Mouse (Mus musculus): Measurements from ENCODE around the gene Gtf2f2. TPM values are rescaled to one million over a fixed set of nuclear protein-coding genes. Genes with fewer than 3 reads are reported as not detected.
"Not testable (repeated sequence)": the region's sequence is repeated elsewhere in the genome, so short reads cannot be mapped to it uniquely, and the experiment has no call there.

Gene Gtf2f2
- polyA plus RNA-seq, 1 experiment from 2014 or later, result 43.5 TPM

GRCm38 (mm10) chr14:75868028-75868427, 142.6 kb downstream of the Gtf2f2 start:
- H3K4me1 ChIP-seq, result peaks cover 11% of the 10 kb centered on the region; the same call in 1 of the 2 replicates
- not testable (repeated sequence) for H3K36me3 ChIP-seq; H3K27ac ChIP-seq; H3K9me3 ChIP-seq; DNase-seq (ENCODE audit: low spot score); H3K27me3 ChIP-seq (ENCODE audit: insufficient read depth, poor library complexity, severe bottlenecking); H3K4me3 ChIP-seq
- WGBS, result 75% methylated on average over 3 of the region's 3 CpGs

- DNase-seq (ENCODE audit: low spot score), result no peak
- no peaks in the 10 kb centered on the region for H3K9me3 ChIP-seq
- 0 out of 2 replicates have a peak, but pooled peaks cover 4% of the 10 kb centered on the region for H3K36me3 ChIP-seq
- no peak overlapping the region for H3K4me3 ChIP-seq
- H3K27me3 ChIP-seq (ENCODE audit: insufficient read depth, poor library complexity, severe bottlenecking), result no peaks in the 10 kb centered on the region
- H3K4me1 ChIP-seq, result peaks cover 11% of the 10 kb centered on the region; the same call in 1 of the 2 replicates
- H3K27ac ChIP-seq, result no peak overlapping the region
- 81% methylated on average over 9 of the region's 9 CpGs for WGBS
Observed at GRCm38 (mm10) chr14:75866706-75867333, 143.8 kb downstream of the Gtf2f2 start.

GRCm38 (mm10) chr14:75863549-75864409, 146.9 kb downstream of the Gtf2f2 start:
- 0 out of 2 replicates have a peak, but pooled peaks cover 4% of the 10 kb centered on the region for H3K36me3 ChIP-seq
- peak overlapping the region; percentile 84 for H3K27ac ChIP-seq
- WGBS, result 37% methylated on average over 7 of the region's 7 CpGs
- peak; percentile 93 for DNase-seq (ENCODE audit: low spot score)
- H3K27me3 ChIP-seq (ENCODE audit: insufficient read depth, poor library complexity, severe bottlenecking), result no peaks in the 10 kb centered on the region
- peaks cover 11% of the 10 kb centered on the region; the same call in 1 of the 2 replicates for H3K4me1 ChIP-seq
- no peak overlapping the region for H3K4me3 ChIP-seq
- H3K9me3 ChIP-seq, result no peaks in the 10 kb centered on the region

- Histone ChIP-seq H3K9me3 (no peaks in the 10 kb centered on the region), H3K4me3 (no peak overlapping the region), H3K27ac (peak overlapping the region; percentile 84; the same call in 1 of the 2 replicates), H3K36me3 (0 out of 2 replicates have a peak, but pooled peaks cover 4% of the 10 kb centered on the region), H3K4me1 (peaks cover 19% of the 10 kb centered on the region; the same call in 1 of the 2 replicates), H3K27me3 (ENCODE audit: insufficient read depth, poor library complexity, severe bottlenecking) (no peaks in the 10 kb centered on the region)
- 86% methylated on average over 6 of the region's 6 CpGs for WGBS
- no peak for DNase-seq (ENCODE audit: low spot score)
Observed at GRCm38 (mm10) chr14:75862701-75863100, 148.0 kb downstream of the Gtf2f2 start.

- H3K4me1 ChIP-seq, result peaks cover 23% of the 10 kb centered on the region
- H3K9me3 ChIP-seq, result no peaks in the 10 kb centered on the region
- H3K27me3 ChIP-seq (ENCODE audit: insufficient read depth, poor library complexity, severe bottlenecking), result no peaks in the 10 kb centered on the region
- H3K36me3 ChIP-seq, result 0 out of 2 replicates have a peak, but pooled peaks cover 4% of the 10 kb centered on the region
- 80% methylated on average over 2 of the region's 2 CpGs for WGBS
- DNase-seq (ENCODE audit: low spot score), result no peak
- no peak overlapping the region for H3K27ac ChIP-seq
- H3K4me3 ChIP-seq, result no peak overlapping the region
Observed at GRCm38 (mm10) chr14:75859619-75860018, 151.0 kb downstream of the Gtf2f2 start.

- Histone ChIP-seq H3K9me3 (no peaks in the 10 kb centered on the region), H3K4me3 (no peak overlapping the region), H3K4me1 (peaks cover 12% of the 10 kb centered on the region), H3K36me3 (peaks cover 16% of the 10 kb centered on the region; the same call in 1 of the 2 replicates), H3K27me3 (ENCODE audit: insufficient read depth, poor library complexity, severe bottlenecking) (no peaks in the 10 kb centered on the region), H3K27ac (no peak overlapping the region)
- 48% methylated on average over 2 of the region's 2 CpGs for WGBS
- DNase-seq (ENCODE audit: low spot score), result no peak
Observed at GRCm38 (mm10) chr14:75858181-75858580, 152.5 kb downstream of the Gtf2f2 start.

- no peak for DNase-seq (ENCODE audit: low spot score)
- Histone ChIP-seq H3K4me3 (no peak overlapping the region), H3K36me3 (peaks cover 27% of the 10 kb centered on the region), H3K4me1 (peaks cover 12% of the 10 kb centered on the region), H3K9me3 (no peaks in the 10 kb centered on the region), H3K27ac (peak overlapping the region; percentile 36; the same call in 1 of the 2 replicates), H3K27me3 (ENCODE audit: insufficient read depth, poor library complexity, severe bottlenecking) (no peaks in the 10 kb centered on the region)
- WGBS, result 50% methylated on average over 17 of the region's 17 CpGs
Observed at GRCm38 (mm10) chr14:75855263-75855992, 155.2 kb downstream of the Gtf2f2 start.

- Histone ChIP-seq H3K27ac (no peak overlapping the region), H3K4me1 (peaks cover 15% of the 10 kb centered on the region), H3K27me3 (ENCODE audit: insufficient read depth, poor library complexity, severe bottlenecking) (no peaks in the 10 kb centered on the region), H3K9me3 (no peaks in the 10 kb centered on the region), H3K36me3 (peaks cover 60% of the 10 kb centered on the region), H3K4me3 (no peak overlapping the region)
- WGBS, result 86% methylated on average over 5 of the region's 5 CpGs
- DNase-seq (ENCODE audit: low spot score), result no peak
Observed at GRCm38 (mm10) chr14:75852016-75852415, 158.6 kb downstream of the Gtf2f2 start.

- H3K27ac ChIP-seq, result no peak overlapping the region
- peaks cover 68% of the 10 kb centered on the region for H3K36me3 ChIP-seq
- H3K27me3 ChIP-seq (ENCODE audit: insufficient read depth, poor library complexity, severe bottlenecking), result no peaks in the 10 kb centered on the region
- WGBS, result 69% methylated on average over 6 of the region's 6 CpGs
- H3K4me3 ChIP-seq, result no peak overlapping the region
- no peaks in the 10 kb centered on the region for H3K9me3 ChIP-seq
- DNase-seq (ENCODE audit: low spot score), result no peak
- peaks cover 20% of the 10 kb centered on the region for H3K4me1 ChIP-seq
Observed at GRCm38 (mm10) chr14:75850819-75851218, 159.8 kb downstream of the Gtf2f2 start.

GRCm38 (mm10) chr14:75849842-75850568, 160.7 kb downstream of the Gtf2f2 start:
- Histone ChIP-seq H3K9me3 (no peaks in the 10 kb centered on the region), H3K4me3 (no peak overlapping the region), H3K36me3 (peaks cover 68% of the 10 kb centered on the region), H3K27me3 (ENCODE audit: insufficient read depth, poor library complexity, severe bottlenecking) (no peaks in the 10 kb centered on the region), H3K27ac (no peak overlapping the region), H3K4me1 (peaks cover 16% of the 10 kb centered on the region; the same call in 1 of the 2 replicates)
- no peak for DNase-seq (ENCODE audit: low spot score)
- WGBS, result 83% methylated on average over 6 of the region's 6 CpGs

- no peaks in the 10 kb centered on the region for H3K27me3 ChIP-seq (ENCODE audit: insufficient read depth, poor library complexity, severe bottlenecking)
- H3K27ac ChIP-seq, result no peak overlapping the region
- 73% methylated on average over 5 of the region's 5 CpGs for WGBS
- no peaks in the 10 kb centered on the region for H3K9me3 ChIP-seq
- H3K4me3 ChIP-seq, result no peak overlapping the region
- peaks cover 16% of the 10 kb centered on the region; the same call in 1 of the 2 replicates for H3K4me1 ChIP-seq
- H3K36me3 ChIP-seq, result peaks cover 65% of the 10 kb centered on the region
- DNase-seq (ENCODE audit: low spot score), result no peak
Observed at GRCm38 (mm10) chr14:75849236-75849635, 161.4 kb downstream of the Gtf2f2 start.

- no peak for DNase-seq (ENCODE audit: low spot score)
Observed at GRCm38 (mm10) chr14:75848482-75848881, 162.2 kb downstream of the Gtf2f2 start.

More at GRCm38 (mm10) chr14:75848482-75848881, 162.2 kb downstream of the Gtf2f2 start:
- Histone ChIP-seq H3K9me3 (no peaks in the 10 kb centered on the region), H3K27ac (no peak overlapping the region), H3K27me3 (ENCODE audit: insufficient read depth, poor library complexity, severe bottlenecking) (no peaks in the 10 kb centered on the region), H3K36me3 (peaks cover 59% of the 10 kb centered on the region), H3K4me1 (peaks cover 16% of the 10 kb centered on the region; the same call in 1 of the 2 replicates), H3K4me3 (no peak overlapping the region)
- 91% methylated on average over 5 of the region's 5 CpGs for WGBS
